Mouse (Mus musculus): ENCODE measurements at regions not wholly inside any gene's neighbourhood (a gene's known extent, or its start where the extent isn't known, plus 50 kb on each side); places are given as distances from the start of the nearest gene placed in this dataset.

DNA sequence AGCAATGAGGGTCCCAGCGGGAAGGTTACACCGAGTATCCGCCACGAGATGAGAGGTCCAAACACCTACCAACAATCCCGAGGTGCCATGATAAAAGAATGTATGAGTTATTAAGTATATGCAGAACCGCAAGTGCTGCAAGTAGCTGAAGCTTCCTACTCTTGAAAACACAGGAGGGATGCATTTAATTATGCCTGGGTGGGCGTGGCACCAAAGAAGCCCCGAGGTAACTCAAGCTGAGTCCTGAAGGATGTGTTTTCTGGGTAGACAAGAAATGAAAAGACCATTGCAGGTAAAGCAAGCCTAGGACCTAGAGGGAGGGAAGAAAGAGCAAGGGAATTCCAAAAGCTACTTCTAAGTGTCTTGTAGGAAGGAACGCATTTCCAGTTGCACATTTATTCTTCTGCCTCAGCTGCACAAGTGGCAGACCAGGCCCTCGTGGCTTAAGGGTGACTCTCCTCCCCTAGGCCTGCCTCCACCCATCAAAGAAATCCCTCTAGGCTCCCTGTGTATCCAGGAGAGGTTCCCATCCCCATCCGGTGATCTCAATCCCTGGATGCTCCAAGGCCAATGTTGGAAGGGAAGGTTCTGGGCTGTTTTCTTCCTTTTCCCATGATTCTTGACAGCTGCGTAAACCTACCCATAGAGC lies 104.2 kb upstream of the Mgme1 start:
- TF ChIP-seq EP300 (IDR thresholded peaks at IDR 0.05; ENCODE audit: low read depth) (no peak), CTCF (IDR thresholded peaks at IDR 0.05; ENCODE audit: low read depth) (no peak)

Measured in liver, postnatal 0 days (tissue).